Mouse (Mus musculus) heart, adult 9 months (tissue): ENCODE results near the gene Pcgf2.
"Not testable (repeated sequence)": the region's sequence is repeated elsewhere in the genome, so short reads cannot be mapped to it uniquely, and the experiment has no call there.

Experiments used
- DNase-seq, 2 experiments: peaks; one replicate each; pipeline ENCODE4 v3.0.0; 2022; ENCODE audit warnings: low spot score in 2 of 2

The Pcgf2 gene

GRCm38 (mm10) chr11:97700003-97700745 lies at the start of gene Pcgf2:
Gene Pcgf2 (minus strand): TSS chr11:97700497.
- peak; percentile 74 to 87 for DNase-seq

DNA sequence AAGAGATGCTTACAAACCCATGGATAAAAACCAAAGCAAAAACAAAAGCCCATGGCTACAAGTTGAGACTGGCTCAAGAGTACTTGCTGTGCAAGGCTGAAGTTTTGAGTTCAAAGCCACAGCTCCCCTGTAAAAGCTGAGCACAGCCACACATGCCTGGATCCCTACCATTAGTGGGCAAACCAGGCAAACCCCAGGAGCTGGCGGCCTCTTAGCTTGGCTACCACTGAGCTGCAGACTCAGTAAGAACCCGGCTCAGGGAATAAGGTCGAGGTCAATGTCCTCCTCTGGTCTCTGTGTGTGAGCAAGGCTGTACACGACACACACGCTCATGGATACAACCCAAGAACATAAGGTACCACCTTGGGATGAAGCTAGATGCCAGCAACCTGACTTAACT lies 48.2 kb upstream of the Pcgf2 start:
- DNase-seq, result no peak

DNA sequence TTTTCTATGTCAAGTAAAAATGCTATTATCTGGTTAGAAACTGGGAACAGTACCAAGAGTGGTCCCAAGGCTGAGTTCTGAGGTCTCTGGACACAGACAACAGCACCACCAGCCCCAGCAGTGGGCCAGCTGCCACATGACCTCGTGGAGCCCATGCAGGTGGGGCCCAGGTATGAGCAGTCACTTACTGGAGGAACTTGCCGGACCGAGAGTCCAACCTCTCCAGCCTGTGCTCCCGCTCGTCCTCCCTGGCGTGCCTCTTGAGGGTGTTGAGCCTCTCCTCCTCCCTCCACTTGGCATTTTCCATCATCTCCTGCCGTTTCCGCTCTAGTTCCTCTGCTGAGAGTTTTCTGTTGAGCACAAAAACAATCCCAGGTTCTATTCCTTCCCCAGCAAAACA lies 47.5 kb upstream of the Pcgf2 start:
- no peak for DNase-seq

- DNase-seq, result no peak
Observed at GRCm38 (mm10) chr11:97745331-97745721, 45.0 kb upstream of the Pcgf2 start.

DNA sequence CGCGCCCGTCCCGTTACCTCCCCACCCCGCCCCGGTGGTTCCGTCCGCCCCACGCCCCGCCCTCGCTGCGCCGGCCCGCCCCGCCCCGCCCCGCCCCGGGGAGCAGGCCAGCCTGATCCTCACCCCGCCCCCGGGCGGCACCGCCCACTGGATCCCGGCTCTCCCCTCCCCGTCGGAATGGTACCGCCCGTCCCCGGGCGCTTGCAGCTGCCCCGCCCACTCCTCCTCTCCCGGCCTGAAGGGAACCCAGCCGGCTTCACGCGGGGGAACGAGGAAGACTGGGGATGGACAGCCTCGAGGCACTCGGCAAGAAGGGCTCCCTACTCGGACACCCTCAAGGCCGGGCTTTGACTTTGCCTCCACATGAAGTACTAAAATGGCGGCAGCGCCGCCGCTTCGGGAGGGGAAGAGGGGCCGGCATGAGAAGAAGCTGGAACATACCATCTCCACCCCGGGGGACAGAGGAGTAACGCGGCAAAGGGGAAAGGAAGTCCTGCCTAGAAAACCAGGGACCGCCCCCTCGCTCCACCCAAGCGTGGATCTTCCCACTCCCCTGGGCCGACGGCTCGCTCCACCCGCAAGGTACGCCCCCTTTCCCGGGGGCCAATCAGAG lies 44.5 kb upstream of the Pcgf2 start:
- peak; percentile 99 for DNase-seq

DNA sequence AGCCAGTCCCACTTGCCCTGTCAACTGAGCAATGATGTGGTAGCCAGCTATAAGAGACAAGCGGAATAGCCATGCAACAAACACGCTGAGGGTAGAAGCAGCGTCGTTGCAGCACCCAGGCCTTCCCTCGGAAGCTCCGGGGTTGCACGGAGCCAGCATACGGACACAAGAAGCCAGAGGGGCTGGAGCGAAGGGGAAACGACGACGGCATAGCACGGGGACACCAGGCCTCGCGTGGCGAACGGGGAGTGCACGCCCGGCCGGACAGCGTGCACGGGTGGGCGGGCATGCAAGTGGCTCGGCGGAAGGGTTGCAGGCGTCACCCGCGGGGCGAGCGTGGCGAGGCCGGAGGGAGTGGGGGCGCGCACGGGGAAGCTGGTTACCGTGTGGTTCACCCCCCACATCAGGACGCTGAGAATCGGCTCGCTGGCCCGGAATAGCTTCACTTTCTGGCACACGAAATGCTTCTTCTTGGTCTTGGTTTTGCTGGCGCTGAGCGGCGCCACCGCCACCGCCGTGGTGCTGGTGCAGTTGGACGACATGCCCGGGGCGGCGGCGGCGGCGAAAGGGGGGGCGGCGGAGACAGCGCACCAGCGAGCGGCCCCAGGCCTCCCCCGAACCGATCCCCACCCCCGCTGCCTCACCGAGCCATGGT lies 43.9 kb upstream of the Pcgf2 start, which contains the start of gene Pip4k2b:
TSS of gene Pip4k2b (minus strand) at position 642 of the 655 bp plus-strand sequence.
- DNase-seq, result no peak

- no peak for DNase-seq
Observed at GRCm38 (mm10) chr11:97743423-97743822, 43.1 kb upstream of the Pcgf2 start.

- no peak for DNase-seq
Observed at GRCm38 (mm10) chr11:97742591-97742990, 42.3 kb upstream of the Pcgf2 start.

DNA sequence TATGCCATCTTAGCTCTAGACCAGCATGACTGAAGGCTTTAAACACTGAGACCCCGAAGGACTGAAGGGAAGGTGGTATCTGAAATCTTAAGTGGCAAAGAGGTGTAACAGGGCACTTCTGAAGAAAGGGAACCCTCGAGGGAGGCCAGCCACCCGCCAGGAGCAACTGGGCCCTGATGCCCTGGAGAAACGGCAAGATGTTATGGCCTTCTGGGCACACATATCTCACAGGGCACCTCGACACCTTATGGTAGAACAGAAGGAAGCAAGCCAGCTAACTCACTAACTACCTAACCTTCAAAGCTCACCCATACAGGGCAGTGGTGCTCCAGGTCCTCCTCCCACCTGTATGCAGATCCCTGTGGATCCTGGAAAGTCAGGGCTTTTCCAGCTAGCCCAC lies 41.9 kb upstream of the Pcgf2 start:
- DNase-seq, result no peak

DNA sequence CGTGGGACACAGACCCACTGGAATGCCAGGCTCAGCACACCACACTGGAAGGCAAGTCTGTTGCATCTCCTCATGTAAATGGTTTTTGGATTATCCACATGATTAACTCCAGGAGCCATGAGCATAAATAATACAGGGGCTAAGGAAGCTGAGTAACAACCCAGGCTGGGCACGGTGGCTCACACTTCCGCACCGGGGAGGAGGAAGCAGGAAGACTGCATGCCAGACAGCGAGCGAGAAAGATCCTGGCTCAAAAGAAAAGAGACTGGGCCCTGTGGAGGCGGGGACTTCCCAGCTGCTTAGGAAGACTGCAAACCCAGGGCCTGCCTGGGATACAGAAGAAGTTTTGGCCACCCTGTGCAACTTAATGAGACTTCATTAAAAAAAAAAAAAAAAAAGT lies 39.9 kb upstream of the Pcgf2 start:
- DNase-seq, result peak in 1 of 2 experiments; percentile 49

GRCm38 (mm10) chr11:97739155-97739554 lies 38.9 kb upstream of the Pcgf2 start:
- no peak for DNase-seq

- no peak for DNase-seq
Observed at GRCm38 (mm10) chr11:97738703-97739102, 38.4 kb upstream of the Pcgf2 start.

- no peak for DNase-seq
Observed at GRCm38 (mm10) chr11:97737600-97737999, 37.3 kb upstream of the Pcgf2 start.

GRCm38 (mm10) chr11:97736645-97737044 lies 36.3 kb upstream of the Pcgf2 start:
- DNase-seq, result no peak

GRCm38 (mm10) chr11:97734810-97735209 lies 34.5 kb upstream of the Pcgf2 start:
- not testable (repeated sequence) for DNase-seq

- DNase-seq, result no peak
Observed at GRCm38 (mm10) chr11:97733689-97734088, 33.4 kb upstream of the Pcgf2 start.

DNA sequence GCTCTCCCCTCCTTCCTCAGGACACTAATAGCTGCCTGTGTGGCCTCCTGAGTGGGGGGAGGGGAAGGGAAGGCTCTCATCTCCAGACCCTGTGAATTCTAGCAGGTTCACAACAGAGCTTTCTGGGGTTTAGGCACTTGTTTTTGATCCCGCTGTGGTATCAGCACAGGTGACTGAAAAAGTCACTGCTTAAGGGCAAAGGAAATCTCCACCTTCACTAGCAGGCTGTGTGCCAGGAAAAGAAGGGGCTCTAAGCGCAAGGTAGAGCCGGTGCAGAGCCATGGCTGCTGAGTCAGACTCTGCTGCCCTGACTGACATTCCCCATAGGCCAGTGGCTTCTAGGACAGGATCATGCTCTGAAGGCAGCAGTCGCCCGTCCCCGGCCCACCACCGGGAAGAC lies 28.4 kb upstream of the Pcgf2 start:
- no peak for DNase-seq

DNA sequence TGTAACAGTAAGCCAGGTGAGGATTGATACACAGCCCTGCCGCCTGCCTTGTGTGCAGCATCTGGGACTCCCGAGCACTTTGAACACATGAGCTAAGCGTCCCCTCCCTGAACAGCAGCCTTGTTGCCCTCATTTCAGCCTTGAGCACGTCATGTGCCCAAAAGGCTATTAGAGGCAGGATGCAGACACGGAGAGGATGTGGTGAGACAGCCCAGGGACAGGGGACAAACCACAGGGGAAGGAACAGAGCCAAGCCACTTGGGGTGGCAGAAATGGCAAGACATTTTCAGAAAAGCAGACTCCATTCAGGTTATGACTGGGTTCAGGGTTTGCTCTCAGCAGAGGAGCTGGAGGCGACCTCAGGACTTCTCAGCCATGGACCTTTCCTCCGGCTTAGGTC lies 28.0 kb upstream of the Pcgf2 start:
- DNase-seq, result no peak

GRCm38 (mm10) chr11:97723709-97724108 lies 23.4 kb upstream of the Pcgf2 start:
- DNase-seq, result no peak

DNA sequence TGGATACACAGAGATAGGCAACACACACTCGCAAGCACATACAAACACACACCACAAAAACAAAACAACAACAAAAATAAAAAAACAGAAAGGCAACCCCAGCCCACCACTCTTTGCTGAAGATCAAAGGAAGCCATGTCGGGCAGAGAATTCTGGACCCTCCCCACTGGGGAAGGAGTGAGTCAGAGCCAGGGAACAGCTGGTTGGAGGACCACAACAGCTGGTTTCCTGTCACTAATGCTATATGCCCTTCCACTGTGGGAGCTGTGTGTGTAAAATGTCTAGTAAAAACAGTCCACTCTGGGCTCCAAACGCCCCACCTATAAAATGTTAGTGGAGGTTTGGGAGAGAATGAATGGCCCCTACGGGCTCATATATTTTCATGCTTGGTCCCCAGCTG lies 21.0 kb upstream of the Pcgf2 start:
- no peak for DNase-seq

DNA sequence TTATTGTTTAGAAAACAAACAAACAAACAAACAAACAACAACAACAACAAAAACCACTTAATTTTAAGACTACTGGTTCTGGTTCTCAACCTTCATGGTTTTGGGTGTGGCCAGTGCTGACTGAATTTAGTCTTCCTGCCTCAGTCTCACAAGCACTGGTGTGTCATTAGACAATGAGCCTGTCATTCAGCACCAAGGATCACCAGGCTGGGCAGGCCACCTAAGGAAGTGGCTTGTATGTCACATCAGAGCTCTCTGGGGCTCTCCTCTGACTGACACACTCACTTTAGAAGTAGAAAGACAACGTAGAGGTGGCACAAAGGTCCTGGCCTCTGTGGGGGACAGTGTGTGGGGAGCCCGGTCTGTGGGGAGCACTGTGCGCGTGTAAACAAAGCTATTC lies 18.7 kb upstream of the Pcgf2 start:
- DNase-seq, result no peak

DNA sequence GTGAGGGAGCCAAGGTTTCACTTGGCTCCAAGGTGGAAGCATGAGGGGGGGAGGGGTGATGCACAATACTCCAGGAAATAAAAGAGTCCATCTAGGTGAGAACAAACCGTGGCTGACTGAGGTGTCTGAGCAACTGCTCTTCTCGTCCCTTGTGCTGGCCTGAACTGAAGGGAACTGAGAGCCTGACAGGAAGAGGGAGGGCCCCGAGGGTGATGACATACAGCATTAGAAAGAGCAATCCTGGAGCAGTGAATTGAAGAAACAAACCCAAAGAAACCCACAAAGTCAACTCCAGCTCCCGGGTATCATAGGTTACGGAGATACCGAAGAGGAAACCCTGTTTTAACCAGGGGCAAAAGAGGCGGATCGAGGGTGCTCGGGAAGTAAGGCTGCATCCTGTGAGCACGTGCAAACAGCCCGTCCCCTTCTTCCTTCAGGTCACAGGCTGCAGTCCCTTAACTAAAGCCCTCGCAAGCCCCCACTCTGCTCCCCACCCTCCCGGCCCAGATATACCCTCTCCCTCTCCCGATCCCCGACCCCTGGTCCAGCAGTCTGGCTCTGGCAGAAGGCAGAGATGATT lies 18.1 kb upstream of the Pcgf2 start:
- DNase-seq, result no peak
